Mouse (Mus musculus): ENCODE measurements around the gene Atp1b1. TPM values are rescaled to one million over a fixed set of nuclear protein-coding genes. Genes with fewer than 3 reads are reported as not detected.

The Atp1b1 gene
- polyA plus RNA-seq, 1 experiment = 868 TPM

- no peak for TF ChIP-seq CTCF (IDR thresholded peaks at IDR 0.05; ENCODE audit: insufficient read depth, low read depth, low read length)
- no peak for TF ChIP-seq POLR2A (IDR thresholded peaks at IDR 0.05; ENCODE audit: insufficient read depth, low read depth, low read length)
- no peak overlapping the region for H3K4me3 ChIP-seq (ENCODE audit: insufficient read depth, low read depth, low read length)
- H3K27ac ChIP-seq (ENCODE audit: insufficient read depth, low read depth, low read length) = no peak overlapping the region
- no peaks in the 10 kb centered on the region for H3K4me1 ChIP-seq (ENCODE audit: control insufficient read depth, insufficient read depth, low read length)
- WGBS = 92% methylated on average over 3 of the region's 3 CpGs
Measured at GRCm38 (mm10) chr1:164417604-164418003, 40.6 kb downstream of the Atp1b1 start.

- Histone ChIP-seq H3K27ac (ENCODE audit: insufficient read depth, low read depth, low read length) (no peak overlapping the region), H3K4me3 (ENCODE audit: insufficient read depth, low read depth, low read length) (no peak overlapping the region), H3K4me1 (ENCODE audit: control insufficient read depth, insufficient read depth, low read length) (no peaks in the 10 kb centered on the region)
- WGBS = 88% methylated on average over 12 of the region's 12 CpGs
- no peak for TF ChIP-seq CTCF (IDR thresholded peaks at IDR 0.05; ENCODE audit: insufficient read depth, low read depth, low read length)
- no peak for TF ChIP-seq POLR2A (IDR thresholded peaks at IDR 0.05; ENCODE audit: insufficient read depth, low read depth, low read length)
Measured at GRCm38 (mm10) chr1:164416692-164417394, 41.3 kb downstream of the Atp1b1 start.

- 94% methylated on average over 2 of the region's 2 CpGs for WGBS
- TF ChIP-seq POLR2A (IDR thresholded peaks at IDR 0.05; ENCODE audit: insufficient read depth, low read depth, low read length) = no peak
- TF ChIP-seq CTCF (IDR thresholded peaks at IDR 0.05; ENCODE audit: insufficient read depth, low read depth, low read length) = no peak
- H3K4me1 ChIP-seq (ENCODE audit: control insufficient read depth, insufficient read depth, low read length) = no peaks in the 10 kb centered on the region
- no peak overlapping the region for H3K27ac ChIP-seq (ENCODE audit: insufficient read depth, low read depth, low read length)
- H3K4me3 ChIP-seq (ENCODE audit: insufficient read depth, low read depth, low read length) = no peak overlapping the region
Measured at GRCm38 (mm10) chr1:164415347-164415751, 42.8 kb downstream of the Atp1b1 start.

GRCm38 (mm10) chr1:164413608-164414007 lies 44.5 kb downstream of the Atp1b1 start:
- WGBS = 94% methylated on average over 11 of the region's 11 CpGs
- H3K4me1 ChIP-seq (ENCODE audit: control insufficient read depth, insufficient read depth, low read length) = no peaks in the 10 kb centered on the region
- H3K27ac ChIP-seq (ENCODE audit: insufficient read depth, low read depth, low read length) = no peak overlapping the region
- no peak for TF ChIP-seq POLR2A (IDR thresholded peaks at IDR 0.05; ENCODE audit: insufficient read depth, low read depth, low read length)
- TF ChIP-seq CTCF (IDR thresholded peaks at IDR 0.05; ENCODE audit: insufficient read depth, low read depth, low read length) = no peak
- no peak overlapping the region for H3K4me3 ChIP-seq (ENCODE audit: insufficient read depth, low read depth, low read length)

GRCm38 (mm10) chr1:164412906-164413305 lies 45.2 kb downstream of the Atp1b1 start:
- WGBS = 98% methylated on average over 9 of the region's 9 CpGs
- no peaks in the 10 kb centered on the region for H3K4me1 ChIP-seq (ENCODE audit: control insufficient read depth, insufficient read depth, low read length)
- H3K4me3 ChIP-seq (ENCODE audit: insufficient read depth, low read depth, low read length) = no peak overlapping the region
- TF ChIP-seq CTCF (IDR thresholded peaks at IDR 0.05; ENCODE audit: insufficient read depth, low read depth, low read length) (no peak), POLR2A (IDR thresholded peaks at IDR 0.05; ENCODE audit: insufficient read depth, low read depth, low read length) (no peak)
- H3K27ac ChIP-seq (ENCODE audit: insufficient read depth, low read depth, low read length) = no peak overlapping the region

- TF ChIP-seq POLR2A (IDR thresholded peaks at IDR 0.05; ENCODE audit: insufficient read depth, low read depth, low read length) (no peak), CTCF (IDR thresholded peaks at IDR 0.05; ENCODE audit: insufficient read depth, low read depth, low read length) (no peak)
- 94% methylated on average over 7 of the region's 7 CpGs for WGBS
- H3K4me1 ChIP-seq (ENCODE audit: control insufficient read depth, insufficient read depth, low read length) = peaks cover 3% of the 10 kb centered on the region; the same call in 1 of the 2 replicates
- H3K4me3 ChIP-seq (ENCODE audit: insufficient read depth, low read depth, low read length) = no peak overlapping the region
- H3K27ac ChIP-seq (ENCODE audit: insufficient read depth, low read depth, low read length) = no peak overlapping the region
Measured at GRCm38 (mm10) chr1:164411306-164411705, 46.8 kb downstream of the Atp1b1 start.

GRCm38 (mm10) chr1:164408655-164409054 lies 49.5 kb downstream of the Atp1b1 start:
- no peak for TF ChIP-seq POLR2A (IDR thresholded peaks at IDR 0.05; ENCODE audit: insufficient read depth, low read depth, low read length)
- no peak for TF ChIP-seq CTCF (IDR thresholded peaks at IDR 0.05; ENCODE audit: insufficient read depth, low read depth, low read length)
- no peak overlapping the region for H3K4me3 ChIP-seq (ENCODE audit: insufficient read depth, low read depth, low read length)
- H3K27ac ChIP-seq (ENCODE audit: insufficient read depth, low read depth, low read length) = no peak overlapping the region
- 64% methylated on average over 2 of the region's 2 CpGs for WGBS
- peaks cover 3% of the 10 kb centered on the region; the same call in 1 of the 2 replicates for H3K4me1 ChIP-seq (ENCODE audit: control insufficient read depth, insufficient read depth, low read length)

- 64% methylated on average over 5 of the region's 5 CpGs for WGBS
- H3K4me3 ChIP-seq (ENCODE audit: insufficient read depth, low read depth, low read length) = no peak overlapping the region
- TF ChIP-seq POLR2A (IDR thresholded peaks at IDR 0.05; ENCODE audit: insufficient read depth, low read depth, low read length) (no peak), CTCF (IDR thresholded peaks at IDR 0.05; ENCODE audit: insufficient read depth, low read depth, low read length) (no peak)
- no peak overlapping the region for H3K27ac ChIP-seq (ENCODE audit: insufficient read depth, low read depth, low read length)
- peaks cover 3% of the 10 kb centered on the region; the same call in 1 of the 2 replicates for H3K4me1 ChIP-seq (ENCODE audit: control insufficient read depth, insufficient read depth, low read length)
Measured at GRCm38 (mm10) chr1:164406506-164406905, 51.6 kb downstream of the Atp1b1 start.

- Histone ChIP-seq H3K4me3 (ENCODE audit: insufficient read depth, low read depth, low read length) (no peak overlapping the region), H3K4me1 (ENCODE audit: control insufficient read depth, insufficient read depth, low read length) (peaks cover 3% of the 10 kb centered on the region; the same call in 1 of the 2 replicates), H3K27ac (ENCODE audit: insufficient read depth, low read depth, low read length) (no peak overlapping the region)
- TF ChIP-seq CTCF (IDR thresholded peaks at IDR 0.05; ENCODE audit: insufficient read depth, low read depth, low read length) (no peak), POLR2A (IDR thresholded peaks at IDR 0.05; ENCODE audit: insufficient read depth, low read depth, low read length) (no peak)
- WGBS = 47% methylated on average over 5 of the region's 5 CpGs
Measured at GRCm38 (mm10) chr1:164405385-164405802, 52.8 kb downstream of the Atp1b1 start.
